ENCODE assay signal across 8 mouse cellular contexts in genomic region chr8:120490354-120491141, GRCm38 (mm10).
DNase-seq lines count a peak whose midpoint lies in the region; ATAC-seq and TF ChIP-seq lines count a peak whose summit lies in the region.

No protein-coding gene starts in this region.

- no peak for TF ChIP-seq EP300 in heart, postnatal 0 days (IDR thresholded peaks at IDR 0.05; ENCODE audit: low read depth)

- intact Hi-C loops in heart, postnatal 25 days (cut with DNase I): no loop called here

- peak overlapping the region; percentile 95 for H3K4me2 ChIP-seq in heart, embryonic 11.5 days
- H3K4me2 ChIP-seq in heart, postnatal 0 days (ENCODE audit: low read depth, low read length): peak overlapping the region; percentile 77
- H3K4me2 ChIP-seq in liver, embryonic 11.5 days: peak overlapping the region; percentile 98
- H3K4me2 ChIP-seq in neural tube, embryonic 15.5 days: peak overlapping the region; percentile 93

- peak overlapping the region; percentile 87 for H3K4me3 ChIP-seq in heart, embryonic 11.5 days (ENCODE audit: low read depth, low read length)
- H3K4me3 ChIP-seq in ES-E14 (ENCODE audit: insufficient read depth in 1 of 2, low read depth in 1 of 2, low read length in 2 of 2, poor library complexity in 1 of 2, severe bottlenecking in 1 of 2): peak overlapping the region; percentile 65 to 74; a peak in 3 of 4 replicates
- H3K4me3 ChIP-seq in heart, postnatal 0 days (ENCODE audit: low read depth, low read length): peak overlapping the region; percentile 80
- peak overlapping the region; percentile 98 for H3K4me3 ChIP-seq in liver, embryonic 11.5 days (ENCODE audit: low read depth, low read length)
- peak overlapping the region; percentile 73 for H3K4me3 ChIP-seq in neural tube, embryonic 15.5 days (replicated peaks)

- H3K36me3 ChIP-seq in heart, embryonic 11.5 days (ENCODE audit: control insufficient read depth, insufficient read depth, low read length): no peaks in the 10 kb centered on the region
- H3K36me3 ChIP-seq in ES-E14 (ENCODE audit: control insufficient read depth, insufficient read depth, low read length, poor library complexity, severe bottlenecking): no peaks in the 10 kb centered on the region
- H3K36me3 ChIP-seq in heart, postnatal 0 days (replicated peaks; ENCODE audit: control insufficient read depth, insufficient read depth, low read length): no peaks in the 10 kb centered on the region
- no peaks in the 10 kb centered on the region for H3K36me3 ChIP-seq in liver, embryonic 11.5 days (ENCODE audit: control insufficient read depth, insufficient read depth, low read length)
- H3K36me3 ChIP-seq in neural tube, embryonic 15.5 days: no peaks in the 10 kb centered on the region

- 0 out of 2 replicates have a peak, but pooled peaks cover 2% of the 10 kb centered on the region for H3K27me3 ChIP-seq in heart, embryonic 11.5 days (ENCODE audit: control insufficient read depth, insufficient read depth, low read length)
- H3K27me3 ChIP-seq in heart, postnatal 0 days (ENCODE audit: control insufficient read depth, insufficient read depth, low read length): no peaks in the 10 kb centered on the region
- H3K27me3 ChIP-seq in liver, embryonic 11.5 days (replicated peaks; ENCODE audit: control insufficient read depth, insufficient read depth, low read length): no peaks in the 10 kb centered on the region
- no peaks in the 10 kb centered on the region for H3K27me3 ChIP-seq in neural tube, embryonic 15.5 days (replicated peaks)

- in situ Hi-C loops in ES-E14 (cut with MboI; ENCODE audit: low sequenced_read_pairs in 2 of 2, unreplicated experiment in 2 of 2): no loop called here

- H3K9me3 ChIP-seq in heart, embryonic 11.5 days (replicated peaks; ENCODE audit: control insufficient read depth, low read length): no peaks in the 10 kb centered on the region
- H3K9me3 ChIP-seq in ES-E14 (ENCODE audit: control insufficient read depth, insufficient read depth, low read depth, low read length): no peaks in the 10 kb centered on the region
- H3K9me3 ChIP-seq in heart, postnatal 0 days (replicated peaks; ENCODE audit: control insufficient read depth, low read length): no peaks in the 10 kb centered on the region
- H3K9me3 ChIP-seq in liver, embryonic 11.5 days (ENCODE audit: control insufficient read depth, low read length): no peaks in the 10 kb centered on the region
- no peaks in the 10 kb centered on the region for H3K9me3 ChIP-seq in neural tube, embryonic 15.5 days (replicated peaks)

- TF ChIP-seq CTCF in heart, postnatal 0 days (IDR thresholded peaks at IDR 0.05; ENCODE audit: low read depth): no peak

- H3K27ac ChIP-seq in heart, embryonic 11.5 days (ENCODE audit: low read depth, low read length): peak overlapping the region; percentile 99
- H3K27ac ChIP-seq in ES-E14 (ENCODE audit: insufficient read depth, low read depth, low read length, poor library complexity, severe bottlenecking): no peak overlapping the region
- H3K27ac ChIP-seq in heart, postnatal 0 days (ENCODE audit: low read depth): peak overlapping the region; percentile 90
- H3K27ac ChIP-seq in liver, embryonic 11.5 days (ENCODE audit: low read depth, low read length): peak overlapping the region; percentile 100
- H3K27ac ChIP-seq in neural tube, embryonic 15.5 days (replicated peaks): peak overlapping the region; percentile 99

- no peak for ATAC-seq in heart, embryonic 11.5 days (replicated peaks; ENCODE audit: insufficient number of reproducible peaks, low FRiP score, low TSS enrichment)
- no peak for ATAC-seq in heart, postnatal 0 days (ENCODE audit: insufficient read depth, low read depth)
- ATAC-seq in liver, embryonic 11.5 days (replicated peaks; ENCODE audit: low FRiP score): no peak
- no peak for ATAC-seq in neural tube, embryonic 15.5 days (ENCODE audit: low FRiP score)

- peaks cover 73% of the 10 kb centered on the region for H3K4me1 ChIP-seq in heart, embryonic 11.5 days (ENCODE audit: control insufficient read depth, insufficient read depth, low read length)
- peaks cover 7 to 35% of the 10 kb centered on the region in 2 experiments; a peak in 3 of 4 replicates for H3K4me1 ChIP-seq in ES-E14 (ENCODE audit: control insufficient read depth in 2 of 2, insufficient read depth in 2 of 2, low read length in 2 of 2, poor library complexity in 1 of 2)
- H3K4me1 ChIP-seq in heart, postnatal 0 days (ENCODE audit: control insufficient read depth, insufficient read depth): peaks cover 60% of the 10 kb centered on the region
- H3K4me1 ChIP-seq in liver, embryonic 11.5 days (replicated peaks; ENCODE audit: control insufficient read depth, insufficient read depth, low read length): peaks cover 68% of the 10 kb centered on the region
- peaks cover 84% of the 10 kb centered on the region for H3K4me1 ChIP-seq in neural tube, embryonic 15.5 days

- DNase-seq in heart, postnatal 25 days (ENCODE audit: low spot score): no peak
- no peak for DNase-seq in ES-E14 (ENCODE audit: low read depth, low spot score)
- DNase-seq in heart, postnatal 0 days (ENCODE audit: low spot score): no peak
- DNase-seq in liver, embryonic 11.5 days (ENCODE audit: low spot score): no peak
- DNase-seq in ovary, adult 18-20 months (ENCODE audit: low spot score): no peak
- DNase-seq in layer of hippocampus, adult 9-10 months (ENCODE audit: low spot score): no peak

- H3K9ac ChIP-seq in heart, embryonic 11.5 days (ENCODE audit: low read depth, low read length): peak overlapping the region; percentile 94
- peak overlapping the region; percentile 80; the same call in 1 of the 2 replicates for H3K9ac ChIP-seq in ES-E14 (ENCODE audit: insufficient read depth, low read depth, low read length, poor library complexity, severe bottlenecking)
- peak overlapping the region; percentile 79; the same call in 1 of the 2 replicates for H3K9ac ChIP-seq in heart, postnatal 0 days (replicated peaks; ENCODE audit: low read depth, low read length)
- peak overlapping the region; percentile 95 for H3K9ac ChIP-seq in liver, embryonic 11.5 days (ENCODE audit: low read depth, low read length)
- peak overlapping the region; percentile 91 for H3K9ac ChIP-seq in neural tube, embryonic 15.5 days (replicated peaks)

- 11% methylated on average over 12 of the region's 12 CpGs for WGBS in heart, embryonic 11.5 days (ENCODE audit: insufficient replicate concordance)
- WGBS in heart, postnatal 0 days: 16% methylated on average over 12 of the region's 12 CpGs
- 8% methylated on average over 12 of the region's 12 CpGs for WGBS in liver, embryonic 11.5 days
- WGBS in neural tube, embryonic 15.5 days: 12% methylated on average over 12 of the region's 12 CpGs

TF ChIP-seq in ES-E14, 5 proteins besides CTCF, POLR2A, EP300 and RAD21:
- TF ChIP-seq ZNF384 (IDR thresholded peaks at IDR 0.05; ENCODE audit: low read depth, low read length): no peak
- no peak for TF ChIP-seq ZC3H11A (IDR thresholded peaks at IDR 0.05; ENCODE audit: borderline replicate concordance, low read depth, low read length)
TF ChIP-seq in ES-E14: peak in this region for 0.
